Mouse (Mus musculus) lung, embryonic 16.5 days (tissue): ENCODE data around the gene Lpp. TPM values are rescaled to one million over a fixed set of nuclear protein-coding genes. Genes with fewer than 3 reads are reported as not detected.
"Not testable (repeated sequence)": the region's sequence is repeated elsewhere in the genome, so short reads cannot be mapped to it uniquely, and the experiment has no call there.

ENCODE experiments used
- ATAC-seq: fragments of 200-750 bp; cut with Nextera tagmentation; 2 replicates; pipeline ENCODE4 v1.8.0; 2017; ENCODE audit warnings: low read depth, mild to moderate bottlenecking, moderate library complexity
- H3K27ac ChIP-seq: fragments of 300-500 bp; sonication (generic); 2 replicates; pipeline ENCODE4 v1.5.1; 2014; ENCODE audit warnings: mild to moderate bottlenecking, control low read depth, low read length
- H3K27me3 ChIP-seq: fragments of 300-500 bp; sonication (generic); 2 replicates; pipeline ENCODE4 v1.6.1; 2014; ENCODE audit warnings: low read depth, low read length, mixed read lengths; ENCODE audit not compliant: control insufficient read depth, insufficient read depth
- H3K36me3 ChIP-seq: fragments of 300-500 bp; sonication (generic); 2 replicates; pipeline ENCODE4 v1.6.1; 2014; ENCODE audit warnings: low read length; ENCODE audit not compliant: control insufficient read depth, insufficient read depth
- H3K4me1 ChIP-seq: fragments of 300-500 bp; sonication (generic); replicated peaks from 2 replicates; pipeline ENCODE4 v1.6.1; 2014; ENCODE audit warnings: low read length, mixed read lengths; ENCODE audit not compliant: control insufficient read depth, insufficient read depth
- H3K4me2 ChIP-seq: fragments of 300-500 bp; sonication (generic); 2 replicates; pipeline ENCODE4 v1.6.1; 2014; ENCODE audit warnings: low read depth, low read length, control low read depth
- H3K4me3 ChIP-seq: fragments of 300-500 bp; sonication (generic); 2 replicates; pipeline ENCODE4 v1.5.1; 2014; ENCODE audit warnings: mild to moderate bottlenecking, low read length, control low read depth
- H3K9ac ChIP-seq: fragments of 300-500 bp; sonication (generic); 2 replicates; pipeline ENCODE4 v1.6.1; 2014; ENCODE audit warnings: low read length, control low read depth
- H3K9me3 ChIP-seq: fragments of 300-500 bp; sonication (generic); 2 replicates; pipeline ENCODE4 v1.6.1; 2016; ENCODE audit warnings: low read length; ENCODE audit not compliant: control insufficient read depth
- WGBS: fragments of 180-500 bp; shearing (Covaris S2); extraction: QIAGEN DNeasy Blood & Tissue Kit; methylation state at CpG from one replicate; pipeline ENCODE4 v1.1.7; 2014; 5-methylcytosine and 5-hydroxymethylcytosine counted together
- polyA plus RNA-seq: library from polyadenylated mRNA; unstranded; fragments of >200 nt; fragmentation: Nextera tagmentation; extraction: Ambion mirVana; gene quantifications from 2 replicates; pipeline ENCODE4 v1.2.1, GENCODE M21; 2015

The Lpp gene
- polyA plus RNA-seq, 1 experiment from 2014 or later = 76.8 TPM

DNA sequence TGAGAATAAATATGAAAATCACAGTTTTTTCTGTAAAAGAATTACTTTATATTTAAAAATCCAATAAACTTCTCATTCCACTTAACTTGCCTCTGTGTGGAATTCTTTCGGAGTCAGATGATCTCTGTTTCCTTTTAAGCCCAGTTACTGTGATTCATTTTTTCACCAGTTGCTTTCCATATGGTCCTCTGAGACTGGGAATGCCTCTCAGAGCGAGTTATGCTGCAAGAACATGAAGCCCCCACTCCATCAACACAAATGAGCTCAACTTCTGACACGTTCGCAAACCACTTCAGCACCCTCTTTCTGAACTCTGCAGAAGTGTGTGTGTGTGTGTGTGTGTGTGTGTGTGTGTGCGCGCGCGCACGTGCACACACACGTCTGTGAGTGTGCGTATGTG, 599.2 kb downstream of the Lpp start:
- 86% methylated on average over 11 of the region's 11 CpGs for WGBS
- no peaks in the 10 kb centered on the region for H3K9me3 ChIP-seq
- H3K36me3 ChIP-seq = no peaks in the 10 kb centered on the region
- H3K4me1 ChIP-seq = no peaks in the 10 kb centered on the region
- ATAC-seq = no peak
- no peaks in the 10 kb centered on the region for H3K27me3 ChIP-seq
- no peak overlapping the region for H3K27ac ChIP-seq
- no peak overlapping the region for H3K9ac ChIP-seq
- H3K4me2 ChIP-seq = no peak overlapping the region
- H3K4me3 ChIP-seq = no peak overlapping the region

DNA sequence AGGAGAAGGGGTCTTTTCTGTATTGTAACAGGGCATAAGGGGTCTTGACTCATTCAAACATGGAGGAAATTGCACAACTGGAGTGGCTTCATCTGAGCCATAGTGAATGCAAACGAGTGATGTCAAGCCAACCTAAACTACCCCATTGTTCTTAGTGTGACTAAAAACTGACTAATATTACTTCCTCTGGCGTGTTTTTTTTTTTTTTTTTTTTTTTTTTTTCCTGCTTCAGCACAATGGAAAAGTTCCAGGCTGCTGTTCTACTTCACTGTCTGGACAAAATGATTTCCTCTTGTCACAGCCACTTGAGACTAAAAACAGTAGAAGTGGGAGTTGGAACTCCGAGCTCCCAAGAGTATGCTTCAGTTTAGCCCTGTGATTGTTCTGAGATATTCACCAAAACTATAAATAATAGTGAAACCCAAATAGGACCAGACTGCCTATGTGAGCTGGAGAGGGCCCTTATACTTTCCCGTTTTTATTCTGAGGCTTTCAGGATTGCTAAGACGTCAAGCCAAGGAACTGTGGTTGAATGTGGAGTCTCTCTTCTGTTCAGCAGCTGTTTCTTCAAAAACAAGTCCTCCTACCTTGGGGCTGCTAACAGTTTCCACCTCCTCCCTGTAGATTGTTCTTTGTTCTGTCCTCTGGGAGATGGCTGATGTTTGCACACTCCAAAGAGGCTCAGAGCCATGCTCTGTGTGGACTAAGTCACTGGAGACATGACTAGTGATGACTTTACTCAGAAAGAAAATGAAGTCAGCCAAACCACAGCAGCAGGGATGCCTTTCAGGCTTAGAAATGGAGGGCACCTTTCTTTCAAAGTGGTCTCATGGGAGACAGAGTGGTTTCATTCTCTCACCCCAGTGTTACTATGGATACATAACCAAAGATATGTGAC, 617.9 kb downstream of the Lpp start:
- Histone ChIP-seq H3K36me3 (no peaks in the 10 kb centered on the region), H3K27me3 (no peaks in the 10 kb centered on the region), H3K9me3 (no peaks in the 10 kb centered on the region), H3K4me3 (no peak overlapping the region), H3K4me2 (no peak overlapping the region), H3K27ac (peak overlapping the region; percentile 34), H3K9ac (no peak overlapping the region), H3K4me1 (peaks cover 9% of the 10 kb centered on the region; the same call in 1 of the 2 replicates)
- WGBS = 20% methylated on average over 5 of the region's 5 CpGs
- ATAC-seq = peak; percentile 77

DNA sequence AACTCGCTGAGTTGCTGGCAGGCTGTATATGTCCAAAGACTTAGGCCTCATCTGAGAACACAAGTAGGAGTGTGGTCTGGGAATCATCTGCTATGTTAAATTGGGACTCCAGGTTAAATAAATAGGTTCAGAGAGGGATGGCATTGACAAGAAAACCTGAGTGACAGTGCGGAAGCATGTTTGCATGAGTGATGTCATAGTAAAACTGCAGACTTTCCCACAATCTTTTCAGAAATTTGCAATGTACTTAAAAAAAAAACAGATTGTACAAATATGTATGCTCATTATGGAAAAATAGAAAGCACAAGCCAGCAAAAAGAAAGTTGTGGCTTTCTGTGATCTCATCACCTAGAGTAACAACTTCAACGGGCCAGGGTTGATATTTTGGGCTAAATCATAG, 619.6 kb downstream of the Lpp start:
- ATAC-seq = no peak
- Histone ChIP-seq H3K4me3 (no peak overlapping the region), H3K27ac (no peak overlapping the region), H3K4me1 (peaks cover 9% of the 10 kb centered on the region; the same call in 1 of the 2 replicates), H3K36me3 (no peaks in the 10 kb centered on the region), H3K27me3 (no peaks in the 10 kb centered on the region), H3K9me3 (no peaks in the 10 kb centered on the region), H3K9ac (no peak overlapping the region), H3K4me2 (no peak overlapping the region)
- 80% methylated on average over 3 of the region's 3 CpGs for WGBS

DNA sequence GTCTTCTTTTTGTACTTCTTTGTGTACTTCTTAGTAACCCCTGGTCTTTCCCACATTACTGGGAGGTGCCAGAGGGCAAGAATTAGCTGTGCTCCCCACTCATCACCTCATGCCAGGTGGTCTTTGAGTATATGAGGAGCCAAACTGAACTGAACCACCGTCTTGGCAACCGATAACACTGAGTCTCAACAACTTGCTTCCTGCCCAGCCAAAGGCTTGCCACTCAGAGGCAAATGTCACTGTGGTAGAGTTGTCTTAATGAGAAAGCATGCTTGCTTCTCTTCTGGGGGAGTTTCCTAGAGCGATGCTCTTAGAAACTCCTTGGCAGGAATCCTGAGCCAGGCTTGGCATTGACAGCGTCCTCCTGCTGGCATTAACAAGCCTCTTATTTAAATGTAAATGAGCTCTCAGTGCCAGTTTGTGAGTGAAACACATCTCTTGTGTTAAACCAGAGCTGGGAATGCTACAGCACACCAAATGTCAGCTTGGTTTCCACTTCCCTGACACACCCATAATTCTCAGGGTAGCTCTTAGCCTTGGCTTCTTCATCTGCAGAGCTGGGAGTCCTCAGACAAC, 623.0 kb downstream of the Lpp start:
- H3K27me3 ChIP-seq = no peaks in the 10 kb centered on the region
- no peak for ATAC-seq
- H3K36me3 ChIP-seq = no peaks in the 10 kb centered on the region
- no peak overlapping the region for H3K4me3 ChIP-seq
- H3K9me3 ChIP-seq = no peaks in the 10 kb centered on the region
- no peak overlapping the region for H3K9ac ChIP-seq
- H3K4me1 ChIP-seq = peaks cover 3% of the 10 kb centered on the region; the same call in 1 of the 2 replicates
- no peak overlapping the region for H3K4me2 ChIP-seq
- WGBS = 50% methylated on average over 4 of the region's 4 CpGs
- no peak overlapping the region for H3K27ac ChIP-seq

DNA sequence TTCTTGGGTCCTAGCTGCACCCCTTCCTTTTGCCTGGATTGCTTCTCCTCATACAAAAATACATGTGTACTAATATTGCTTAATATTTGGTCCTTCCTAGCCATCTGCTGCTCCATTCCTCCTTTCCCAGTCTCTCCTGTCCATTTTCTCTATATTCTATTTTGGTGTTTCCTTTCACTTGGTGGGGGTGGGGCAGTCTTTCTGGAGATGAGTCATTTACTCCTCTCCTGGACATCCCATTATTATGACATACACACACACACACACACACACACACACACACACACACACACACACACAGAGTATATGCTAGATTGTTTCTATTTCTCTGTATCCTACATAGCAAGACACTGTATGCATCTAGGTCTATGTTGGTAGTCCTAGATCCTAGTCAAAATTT, 623.7 kb downstream of the Lpp start:
- no peak overlapping the region for H3K4me3 ChIP-seq
- H3K9ac ChIP-seq = no peak overlapping the region
- ATAC-seq = no peak
- H3K27me3 ChIP-seq = no peaks in the 10 kb centered on the region
- H3K36me3 ChIP-seq = no peaks in the 10 kb centered on the region
- no peaks in the 10 kb centered on the region for H3K9me3 ChIP-seq
- H3K4me2 ChIP-seq = no peak overlapping the region
- H3K27ac ChIP-seq = no peak overlapping the region
- no peaks in the 10 kb centered on the region for H3K4me1 ChIP-seq

DNA sequence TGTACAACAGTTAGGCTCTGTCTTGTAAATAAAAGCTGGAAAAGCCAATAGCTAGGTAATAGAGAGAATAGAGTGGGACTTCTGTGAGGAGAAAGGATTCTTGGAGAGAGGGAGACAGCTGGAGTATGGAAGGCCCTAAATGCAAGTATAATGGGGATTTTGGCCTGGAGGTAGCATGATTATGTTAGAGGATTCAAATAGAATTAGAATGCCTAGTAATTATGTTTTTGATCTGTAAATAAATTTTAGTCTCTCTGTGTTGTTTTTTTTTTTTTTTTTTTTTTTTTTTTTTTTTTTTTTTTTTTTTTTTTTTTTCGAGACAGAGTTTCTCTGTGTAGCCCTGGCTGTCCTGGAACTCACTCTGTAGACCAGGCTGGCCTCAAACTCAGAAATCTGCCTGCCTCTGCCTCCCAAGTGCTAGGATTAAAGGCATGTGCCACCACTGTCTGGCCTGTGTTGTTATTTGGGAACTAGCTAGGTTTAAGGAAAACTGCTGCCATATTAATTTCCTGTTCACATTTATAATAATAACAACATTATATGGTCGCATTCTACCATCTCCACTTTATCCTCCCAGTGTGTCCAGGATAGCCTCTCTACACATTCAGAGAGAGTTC, 628.5 kb downstream of the Lpp start:
- H3K9me3 ChIP-seq, H3K9ac ChIP-seq, H3K27ac ChIP-seq, H3K4me1 ChIP-seq, H3K36me3 ChIP-seq, ATAC-seq, H3K4me3 ChIP-seq, H3K4me2 ChIP-seq, H3K27me3 ChIP-seq: not testable (repeated sequence)
- 47% methylated on average over 2 of the region's 2 CpGs for WGBS

DNA sequence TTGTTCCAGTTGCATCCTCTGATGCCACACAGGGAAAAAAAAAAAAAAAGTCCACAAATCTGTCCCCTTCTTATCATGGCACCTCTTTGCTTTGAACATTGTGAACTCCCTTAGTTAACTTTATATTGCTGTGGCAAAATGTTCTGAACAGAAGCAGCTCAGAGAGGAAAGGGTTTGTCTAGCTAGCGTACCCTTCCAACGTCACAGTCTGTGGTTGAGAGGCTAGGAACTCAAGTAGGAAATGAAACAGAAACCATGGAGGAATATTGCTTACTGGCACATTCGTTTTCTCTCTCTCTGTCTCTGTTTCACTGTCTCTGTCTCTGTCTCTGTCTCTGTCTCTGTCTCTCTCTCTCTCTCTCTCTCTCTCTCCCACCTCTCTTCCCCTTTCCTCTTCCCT, 631.3 kb downstream of the Lpp start:
- no peak overlapping the region for H3K9ac ChIP-seq
- H3K4me3 ChIP-seq = no peak overlapping the region
- H3K4me2 ChIP-seq = no peak overlapping the region
- H3K36me3 ChIP-seq = no peaks in the 10 kb centered on the region
- H3K27ac ChIP-seq = no peak overlapping the region
- no peaks in the 10 kb centered on the region; the same call in 1 of the 2 replicates for H3K4me1 ChIP-seq
- 86% methylated on average over 3 of the region's 3 CpGs for WGBS
- no peak for ATAC-seq
- no peaks in the 10 kb centered on the region for H3K27me3 ChIP-seq
- no peaks in the 10 kb centered on the region for H3K9me3 ChIP-seq

DNA sequence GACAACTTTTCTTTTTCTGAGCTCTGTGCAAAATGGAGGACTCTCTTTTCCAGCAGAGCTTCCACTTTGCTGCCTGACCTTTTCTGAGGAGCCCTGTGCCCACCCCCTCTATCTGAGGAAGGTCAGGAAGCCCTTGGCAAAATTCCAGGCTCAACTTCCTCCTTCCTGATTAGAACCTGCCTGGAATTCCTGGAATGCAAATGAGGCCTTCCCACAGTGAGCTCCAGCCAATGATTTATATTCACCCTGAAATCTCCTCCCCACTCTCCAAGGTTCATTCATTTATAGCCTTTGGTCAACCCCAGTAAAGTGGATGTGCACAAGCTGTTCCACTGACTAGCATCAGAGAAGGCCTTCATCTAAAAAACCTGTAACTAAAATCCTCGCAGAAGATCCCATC, 632.9 kb downstream of the Lpp start:
- no peak overlapping the region for H3K4me2 ChIP-seq
- no peaks in the 10 kb centered on the region for H3K27me3 ChIP-seq
- no peak overlapping the region for H3K4me3 ChIP-seq
- H3K27ac ChIP-seq = no peak overlapping the region
- 58% methylated on average over 1 of the region's 1 CpGs for WGBS
- H3K36me3 ChIP-seq = no peaks in the 10 kb centered on the region
- ATAC-seq = peak; percentile 54
- no peak overlapping the region for H3K9ac ChIP-seq
- H3K9me3 ChIP-seq = no peaks in the 10 kb centered on the region
- no peaks in the 10 kb centered on the region; the same call in 1 of the 2 replicates for H3K4me1 ChIP-seq

DNA sequence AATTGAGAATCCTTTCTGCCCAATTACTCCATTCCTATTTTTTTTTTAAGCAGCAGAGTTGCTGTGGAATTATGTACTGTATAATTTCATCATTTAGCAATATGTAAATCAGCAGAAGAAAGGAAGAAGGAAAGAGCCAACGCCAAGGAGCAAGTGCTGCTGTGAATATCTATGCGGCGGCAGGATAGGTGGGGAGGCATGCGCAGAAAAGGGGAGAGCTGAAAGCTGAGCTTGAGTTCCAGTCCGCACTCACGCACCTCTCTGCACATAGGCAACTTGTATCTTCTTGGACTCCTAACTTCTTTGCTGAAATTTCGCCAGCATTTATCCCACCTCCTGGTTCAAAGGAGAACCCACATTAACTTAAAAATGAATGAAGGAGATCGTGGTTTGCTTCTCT, 636.2 kb downstream of the Lpp start:
- no peak overlapping the region for H3K9ac ChIP-seq
- no peak for ATAC-seq
- no peaks in the 10 kb centered on the region; the same call in 1 of the 2 replicates for H3K4me1 ChIP-seq
- H3K36me3 ChIP-seq = no peaks in the 10 kb centered on the region
- no peaks in the 10 kb centered on the region for H3K27me3 ChIP-seq
- 84% methylated on average over 8 of the region's 8 CpGs for WGBS
- no peak overlapping the region for H3K4me2 ChIP-seq
- H3K4me3 ChIP-seq = no peak overlapping the region
- no peaks in the 10 kb centered on the region for H3K9me3 ChIP-seq
- no peak overlapping the region for H3K27ac ChIP-seq
